Mouse (Mus musculus): ENCODE data around the gene Ap4s1. TPM values are rescaled to one million over a fixed set of nuclear protein-coding genes. Genes with fewer than 3 reads are reported as not detected.
"Not testable (repeated sequence)": the region's sequence is repeated elsewhere in the genome, so short reads cannot be mapped to it uniquely, and the experiment has no call there.

Ap4s1 gene
- 10 to 100 TPM; 59.1 to 60.9 TPM for total RNA-seq (2021)
- long read RNA-seq, experiment 1, partial matches to known transcripts, result 0 of 1 reads
- long read RNA-seq, experiment 1, other reads (novel, unspliced or antisense), result 1 of 1 reads
- long read RNA-seq, experiment 2, partial matches to known transcripts, result 1 of 2 reads
- long read RNA-seq, experiment 2, other reads (novel, unspliced or antisense), result 1 of 2 reads

- peak; percentile 79 to 85 for DNase-seq
Measured at GRCm38 (mm10) chr12:51690893-51691844, at the start of gene Ap4s1. Gene Ap4s1, plus strand, starts transcription at chr12:51691033.

GRCm38 (mm10) chr12:51641871-51642270, 49.0 kb upstream of the Ap4s1 start:
- DNase-seq, result no peak

DNA sequence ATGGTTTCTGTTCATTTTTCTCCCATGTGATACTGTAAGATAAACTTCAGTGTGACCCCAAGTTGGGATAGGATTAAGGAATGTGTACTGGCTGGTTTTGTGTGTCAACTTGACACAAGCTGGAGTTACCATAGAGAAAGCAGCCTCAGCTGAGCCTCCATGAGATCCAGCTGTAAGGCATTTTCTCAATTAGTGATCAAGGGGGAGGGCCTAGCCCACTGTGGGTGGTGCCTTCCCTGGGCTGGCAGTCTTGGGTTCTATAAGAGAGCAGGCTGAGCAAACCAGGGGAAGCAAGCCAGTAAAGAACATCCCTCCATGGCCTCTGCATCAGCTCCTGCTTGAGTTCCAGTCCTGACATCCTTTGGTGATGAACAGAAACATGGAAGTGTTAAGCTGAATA, 41.4 kb upstream of the Ap4s1 start:
- not testable (repeated sequence) for DNase-seq

DNA sequence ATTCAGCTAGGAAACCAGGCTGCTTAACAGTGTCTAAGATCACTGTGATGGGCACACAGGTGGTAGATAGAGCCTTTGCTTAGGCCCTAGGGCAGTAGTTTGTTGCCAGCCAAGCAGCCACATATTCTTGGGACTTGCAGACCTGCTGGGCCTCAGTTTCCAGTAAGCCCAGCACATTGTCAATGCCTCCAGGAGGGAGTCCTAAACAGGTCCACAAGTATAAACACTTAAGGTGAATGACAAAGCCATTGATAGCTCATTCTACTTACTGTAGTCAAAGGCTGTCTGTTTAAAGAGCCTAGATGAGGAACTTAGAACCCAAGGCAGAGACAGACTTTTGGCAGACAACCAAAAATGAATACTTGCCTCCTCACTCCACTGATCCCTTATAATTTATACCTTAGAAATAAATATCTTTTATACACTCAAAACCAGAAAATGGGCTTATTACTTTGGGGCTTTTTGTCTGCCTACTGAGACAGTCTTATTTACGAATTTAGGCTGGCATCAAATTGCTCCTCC, 34.8 kb upstream of the Ap4s1 start:
- no peak for DNase-seq

GRCm38 (mm10) chr12:51663011-51663410, 27.8 kb upstream of the Ap4s1 start:
- no peak for DNase-seq

DNA sequence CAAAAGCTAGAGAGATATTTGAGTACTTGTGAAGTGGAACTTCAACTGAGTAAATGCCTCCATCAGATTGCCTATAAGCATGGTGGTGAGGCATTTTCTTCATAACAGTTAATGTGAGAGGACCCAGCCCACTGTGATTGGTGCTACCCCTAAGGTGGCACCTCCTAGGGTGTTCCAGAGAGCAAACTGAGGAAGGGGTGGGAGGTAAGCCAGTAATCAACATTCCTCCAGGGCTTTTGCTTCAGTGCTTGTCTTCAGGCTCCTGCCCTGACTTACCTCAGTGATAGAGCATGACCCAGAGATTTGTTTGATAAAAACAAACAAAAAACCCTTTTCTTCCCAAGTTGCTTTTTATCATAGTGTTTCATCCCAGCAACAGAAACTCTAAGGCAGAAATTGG, 26.9 kb upstream of the Ap4s1 start:
- DNase-seq, result no peak

DNA sequence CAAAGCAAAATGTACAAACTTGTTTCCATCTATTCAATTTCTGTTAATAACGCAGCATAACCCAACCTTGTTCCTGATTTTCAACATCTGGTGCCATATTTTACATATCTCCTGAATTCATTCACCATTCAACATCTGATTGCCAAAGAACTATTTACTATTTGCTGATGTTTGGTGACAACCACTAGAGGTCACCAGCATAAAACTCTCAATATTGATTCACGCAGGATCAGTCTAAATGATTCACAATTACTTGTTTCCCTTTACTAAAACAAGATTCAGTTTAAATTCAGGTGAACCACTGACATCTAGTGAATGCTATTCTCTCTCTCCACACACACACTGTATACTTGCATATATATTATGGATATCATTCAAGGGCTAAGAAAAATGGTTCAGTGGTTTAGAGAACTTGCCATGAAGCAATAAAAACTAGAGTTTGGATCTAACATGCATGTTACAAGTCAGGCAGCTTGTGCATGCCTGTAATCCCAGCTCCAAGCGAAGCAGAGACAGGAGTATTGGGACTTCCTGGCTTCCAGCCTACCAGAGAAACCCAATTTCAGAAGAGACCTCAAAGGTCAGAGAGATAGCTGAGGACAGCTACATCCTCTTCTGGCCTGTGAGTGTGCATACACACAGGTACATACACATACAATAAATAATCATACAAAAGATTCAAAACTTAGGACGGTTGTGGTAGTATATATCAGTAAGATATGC, 24.0 kb upstream of the Ap4s1 start:
- no peak for DNase-seq

- DNase-seq, result no peak
Measured at GRCm38 (mm10) chr12:51671231-51671891, 19.5 kb upstream of the Ap4s1 start.

- no peak for DNase-seq
Measured at GRCm38 (mm10) chr12:51673270-51673669, 17.6 kb upstream of the Ap4s1 start.

DNA sequence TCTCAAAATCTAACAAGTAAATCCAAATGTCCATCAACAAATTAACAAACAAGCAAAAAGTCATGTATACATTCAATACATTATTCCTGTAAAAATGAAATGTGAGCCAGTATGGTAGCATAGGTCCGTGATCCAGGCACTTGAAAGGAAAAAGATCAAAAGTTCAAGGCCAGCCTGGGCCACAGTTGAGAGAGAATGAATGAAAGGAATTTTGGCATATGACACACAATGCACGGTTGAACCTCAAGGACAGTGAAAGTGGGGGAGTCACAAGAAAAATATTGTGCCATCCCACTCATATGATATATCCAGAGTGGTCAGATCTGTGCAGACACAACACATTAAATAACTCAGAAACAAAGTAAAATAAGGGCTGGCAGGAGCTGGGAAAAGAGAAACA, 14.4 kb upstream of the Ap4s1 start:
- no peak for DNase-seq

GRCm38 (mm10) chr12:51678844-51679243, 12.0 kb upstream of the Ap4s1 start:
- peak in 1 of 2 experiments; percentile 41 for DNase-seq

DNA sequence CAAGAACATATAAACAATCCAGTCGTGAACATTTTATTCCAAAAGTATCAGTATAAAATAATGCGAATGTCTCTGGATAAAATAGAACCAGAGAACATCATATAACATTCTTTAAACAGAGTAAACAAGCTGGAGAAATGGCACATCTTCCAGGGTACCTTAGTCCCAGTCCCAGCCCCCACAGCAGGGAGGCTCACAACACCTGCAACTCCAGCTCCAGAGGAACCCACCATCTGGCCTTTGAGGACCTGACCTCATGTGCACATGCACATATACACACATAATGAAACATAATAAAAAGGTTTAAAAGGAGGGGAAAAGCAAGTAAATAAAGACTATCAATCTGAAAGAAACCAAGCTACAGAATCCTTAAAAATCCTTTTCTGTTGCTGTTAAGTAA, 2.3 kb upstream of the Ap4s1 start:
- DNase-seq, result no peak

- peak; percentile 96 to 98 for DNase-seq
Measured at GRCm38 (mm10) chr12:51691845-51692632, 1.2 kb downstream of the Ap4s1 start, which contains the start of gene Strn3. Gene Strn3, minus strand, starts transcription at chr12:51691897.

DNA sequence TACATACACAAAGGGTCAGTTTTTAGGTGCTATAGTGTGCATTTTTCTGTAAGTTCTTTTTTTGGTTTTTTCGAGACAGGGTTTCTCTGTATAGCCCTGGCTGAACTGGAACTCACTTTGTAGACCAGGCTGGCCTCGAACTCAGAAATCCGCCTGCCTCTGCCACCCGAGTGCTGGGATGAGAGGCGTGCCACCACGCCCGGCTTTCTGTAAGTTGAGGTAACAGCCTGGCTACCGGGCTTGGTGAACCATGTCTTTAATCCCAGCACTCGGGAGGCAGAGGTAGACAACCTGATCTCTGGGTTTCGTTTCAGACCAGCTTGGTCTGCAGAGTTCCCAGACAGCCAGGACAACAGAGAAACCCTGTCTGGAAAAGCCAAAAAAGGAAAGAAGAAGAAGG, 2.0 kb downstream of the Ap4s1 start:
- not testable (repeated sequence) for DNase-seq

DNA sequence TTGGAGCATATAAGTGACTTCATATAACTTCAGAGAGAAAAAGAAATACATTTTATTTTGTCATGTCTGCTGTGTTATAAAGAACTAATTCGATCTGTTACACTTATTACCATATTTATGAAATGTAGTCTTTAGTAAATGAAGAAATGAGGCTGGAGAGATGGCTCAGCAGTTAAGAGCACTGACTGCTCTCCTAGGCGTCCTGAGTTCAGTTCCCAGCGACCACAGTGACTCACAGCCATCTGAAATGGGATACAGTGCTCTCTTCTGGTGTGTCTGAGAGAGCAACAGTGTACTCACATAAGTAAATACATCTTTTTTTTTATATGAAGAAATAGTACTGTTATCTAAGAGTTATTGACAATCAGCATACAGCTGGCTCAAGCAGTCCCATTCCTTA, 2.6 kb downstream of the Ap4s1 start:
- DNase-seq, result no peak

- DNase-seq, result no peak
Measured at GRCm38 (mm10) chr12:51694096-51694495, 3.3 kb downstream of the Ap4s1 start.

DNA sequence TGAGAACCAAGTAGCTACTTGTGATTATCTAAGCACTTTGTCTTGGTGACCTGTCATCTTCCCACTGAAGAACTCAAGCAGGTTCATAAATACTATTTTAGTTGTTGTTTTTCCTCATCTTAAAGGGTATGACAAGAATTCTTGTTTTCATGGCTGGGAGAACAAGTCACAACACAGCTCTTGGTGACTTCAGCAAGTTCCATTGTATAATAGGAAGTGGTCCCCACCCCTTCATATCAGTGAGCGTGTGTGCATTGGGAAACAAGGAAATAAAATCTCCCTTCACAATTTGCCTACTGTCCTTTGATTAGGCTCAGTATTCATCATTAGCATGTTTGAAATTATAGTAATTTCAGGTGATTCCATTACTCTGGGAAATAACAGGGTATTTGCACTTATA, 4.1 kb downstream of the Ap4s1 start:
- DNase-seq, result no peak

GRCm38 (mm10) chr12:51696157-51696556, 5.3 kb downstream of the Ap4s1 start:
- no peak for DNase-seq

- no peak for DNase-seq
Measured at GRCm38 (mm10) chr12:51699623-51700393, 9.0 kb downstream of the Ap4s1 start.

- no peak for DNase-seq
Measured at GRCm38 (mm10) chr12:51701723-51702122, 10.9 kb downstream of the Ap4s1 start.

All from heart, adult 18-20 months (tissue).